Mouse (Mus musculus) cerebellum, adult 11 months (tissue): ENCODE data around the gene Robo1.

ENCODE experiments used
- DNase-seq: peaks from one replicate; pipeline ENCODE4 v3.0.0; 2022

Robo1 gene

GRCm38 (mm10) chr16:72959823-72960222 lies 651.7 kb downstream of the Robo1 start:
- no peak for DNase-seq

- DNase-seq: no peak
Observed at GRCm38 (mm10) chr16:72963782-72964181, 655.7 kb downstream of the Robo1 start.

- DNase-seq: no peak
Observed at GRCm38 (mm10) chr16:72967509-72967908, 659.4 kb downstream of the Robo1 start.

- DNase-seq: no peak
Observed at GRCm38 (mm10) chr16:72969990-72970389, 661.9 kb downstream of the Robo1 start.

GRCm38 (mm10) chr16:72973685-72974084 lies 665.6 kb downstream of the Robo1 start:
- DNase-seq: no peak

DNA sequence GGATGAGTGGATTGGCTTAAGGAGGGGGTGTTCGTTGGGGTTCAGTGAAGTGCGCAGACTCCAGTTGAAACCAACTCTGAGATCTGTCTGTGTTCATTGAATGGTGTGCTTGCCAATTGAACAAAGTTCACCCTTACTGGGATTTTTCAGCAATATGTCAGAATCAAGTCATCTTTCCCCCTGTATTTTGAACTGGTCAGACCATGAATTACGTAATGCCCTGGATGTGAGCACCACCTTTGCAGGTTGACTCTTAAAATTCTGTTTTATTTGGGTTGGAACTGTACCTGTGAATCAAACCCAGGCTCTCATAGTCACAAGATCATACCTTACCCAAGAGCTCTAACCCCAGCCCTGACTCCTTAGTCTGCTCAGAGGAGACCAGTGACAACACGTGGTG lies 666.6 kb downstream of the Robo1 start:
- no peak for DNase-seq

GRCm38 (mm10) chr16:72976849-72977576 lies 668.9 kb downstream of the Robo1 start:
- DNase-seq: no peak

- DNase-seq: peak; percentile 52
Observed at GRCm38 (mm10) chr16:72979407-72980219, 671.5 kb downstream of the Robo1 start.

GRCm38 (mm10) chr16:72990376-72991167 lies 682.5 kb downstream of the Robo1 start:
- DNase-seq: no peak

- DNase-seq: no peak
Observed at GRCm38 (mm10) chr16:72993189-72993588, 685.1 kb downstream of the Robo1 start.

GRCm38 (mm10) chr16:72993594-72993993 lies 685.5 kb downstream of the Robo1 start:
- no peak for DNase-seq

GRCm38 (mm10) chr16:72995251-72995954 lies 687.3 kb downstream of the Robo1 start:
- peak; percentile 41 for DNase-seq

GRCm38 (mm10) chr16:72995955-72996535 lies 687.9 kb downstream of the Robo1 start:
- no peak for DNase-seq

- DNase-seq: no peak
Observed at GRCm38 (mm10) chr16:72998677-72999076, 690.6 kb downstream of the Robo1 start.

DNA sequence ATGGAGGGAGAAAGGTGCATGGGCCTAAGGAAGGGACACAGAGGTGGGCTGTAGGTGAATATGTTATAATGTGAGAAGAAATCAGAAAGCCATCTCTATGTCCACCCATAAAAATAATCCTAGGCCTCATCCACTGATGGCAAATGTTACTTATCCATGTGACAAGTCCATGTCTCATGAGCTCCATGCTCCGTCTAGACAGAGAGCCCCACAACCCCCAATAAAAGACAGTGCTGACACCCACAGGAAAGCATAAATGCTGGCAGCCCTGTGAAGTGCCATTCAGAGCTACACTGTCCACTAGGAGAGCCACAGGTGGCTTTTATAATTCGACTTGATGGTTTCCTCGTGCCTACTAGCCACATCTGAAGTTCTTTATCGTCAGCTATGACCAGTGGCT lies 694.6 kb downstream of the Robo1 start:
- DNase-seq: no peak

DNA sequence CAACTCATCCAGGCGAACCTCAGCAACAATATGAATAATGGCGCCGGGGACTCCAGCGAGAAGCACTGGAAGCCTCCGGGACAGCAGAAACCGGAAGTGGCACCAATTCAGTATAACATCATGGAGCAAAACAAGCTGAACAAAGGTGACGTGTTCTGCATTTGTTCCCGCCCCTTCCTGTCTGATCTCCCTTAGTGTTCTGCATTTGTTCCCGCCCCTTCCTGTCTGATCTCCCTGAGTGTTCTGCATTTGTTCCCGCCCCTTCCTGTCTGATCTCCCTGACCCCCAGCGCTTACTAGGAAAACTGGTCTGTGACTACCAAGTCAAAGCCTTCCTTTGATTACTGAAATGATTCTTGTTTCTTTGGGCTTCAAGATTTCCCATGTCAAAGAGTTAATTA lies 696.5 kb downstream of the Robo1 start:
- no peak for DNase-seq

DNA sequence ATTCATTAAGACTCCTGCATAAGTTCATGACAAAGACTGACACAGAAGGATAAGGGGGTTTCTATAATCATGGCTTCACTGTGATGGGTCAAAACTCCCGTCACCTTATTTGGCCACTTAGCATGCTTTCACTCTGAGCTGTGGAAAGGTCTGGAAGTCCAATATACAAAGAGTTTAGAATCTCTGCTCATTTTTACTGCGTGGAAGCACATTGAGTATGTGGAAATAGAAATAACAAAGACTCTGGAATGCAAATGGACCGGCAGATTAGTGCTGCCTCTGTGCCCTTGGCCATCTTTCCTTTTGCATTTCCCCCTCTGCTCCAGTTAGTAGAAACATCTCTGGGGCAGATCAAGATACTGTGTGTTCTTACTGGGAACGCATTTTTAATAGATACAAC lies 697.7 kb downstream of the Robo1 start:
- DNase-seq: no peak

GRCm38 (mm10) chr16:73007434-73007833 lies 699.3 kb downstream of the Robo1 start:
- DNase-seq: no peak

DNA sequence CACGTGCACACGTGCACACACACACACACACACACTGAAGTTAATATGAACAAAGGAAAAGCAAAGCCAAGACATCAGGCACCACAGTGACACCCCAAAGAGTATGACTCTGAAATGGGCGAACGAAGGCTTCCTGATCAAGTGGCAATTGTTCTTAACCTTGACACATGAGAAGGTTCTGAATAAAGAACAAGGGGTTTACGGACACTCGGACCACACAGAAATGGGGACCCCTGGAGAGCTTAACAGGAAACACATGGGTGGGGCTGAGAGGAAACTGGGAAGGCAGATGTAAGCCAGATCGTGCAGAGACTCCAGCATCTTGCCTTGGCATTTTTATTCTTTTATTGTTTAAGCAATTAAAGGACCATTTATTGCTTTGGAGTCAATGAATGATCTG lies 703.2 kb downstream of the Robo1 start:
- DNase-seq: no peak

GRCm38 (mm10) chr16:73012926-73013325 lies 704.8 kb downstream of the Robo1 start:
- DNase-seq: no peak

- no peak for DNase-seq
Observed at GRCm38 (mm10) chr16:73014544-73014943, 706.4 kb downstream of the Robo1 start.

DNA sequence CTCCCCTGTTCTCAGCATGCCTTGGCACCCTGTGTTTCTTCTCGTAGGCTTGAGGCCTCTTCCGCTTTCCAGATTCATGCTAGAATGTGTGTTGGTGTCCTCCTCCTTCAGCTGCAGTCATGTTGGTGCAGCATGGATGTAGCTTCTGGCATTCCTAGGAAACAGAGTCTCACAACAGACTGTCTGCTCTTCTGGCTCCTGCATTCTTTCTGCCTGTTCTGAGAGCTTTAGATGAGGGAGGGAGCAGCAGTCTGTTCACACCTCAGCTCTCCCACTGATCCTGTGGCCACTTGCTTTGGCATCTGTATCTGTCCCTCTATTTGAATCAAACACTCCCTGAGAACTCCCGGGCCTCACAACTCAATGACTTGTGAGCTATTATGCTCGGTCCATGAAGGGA lies 707.9 kb downstream of the Robo1 start:
- DNase-seq: no peak
